Mouse (Mus musculus) liver, embryonic 14.5 days (tissue): ENCODE results near the gene Lamp1.

Source experiments
- CTCF ChIP-seq: IDR thresholded peaks from 2 replicates; pipeline ENCODE4 v1.5.1; 2016; ENCODE audit warnings: antibody characterized with exemption, low read depth, control low read depth
- EP300 ChIP-seq: IDR thresholded peaks from 2 replicates; pipeline ENCODE4 v1.6.1; 2016; ENCODE audit warnings: antibody characterized with exemption, low read depth

- no peak for TF ChIP-seq CTCF
- no peak for TF ChIP-seq EP300
Observed at GRCm38 (mm10) chr8:13113232-13113631, 45.7 kb upstream of the Lamp1 start.
